Mouse (Mus musculus) CD4-positive, CD25-positive, alpha-beta regulatory T cell, adult 4 months (primary cell): ENCODE measurements at regions not wholly inside any gene's neighbourhood (a gene's known extent, or its start where the extent isn't known, plus 50 kb on each side); places are given as distances from the start of the nearest gene placed in this dataset.

ENCODE experiments used
- ATAC-seq: one replicate; pipeline ENCODE4 v1.8.0; 2017

GRCm38 (mm10) chr10:98725110-98725509 lies 189.1 kb upstream of the Atp2b1 start:
- no peak for ATAC-seq

- no peak for ATAC-seq
Observed at GRCm38 (mm10) chr10:98727130-98727529, 187.1 kb upstream of the Atp2b1 start.

- ATAC-seq: peak; percentile 23
Observed at GRCm38 (mm10) chr10:98728396-98729030, 185.7 kb upstream of the Atp2b1 start.

GRCm38 (mm10) chr10:98733950-98734585 lies 180.1 kb upstream of the Atp2b1 start:
- ATAC-seq: no peak

- ATAC-seq: no peak
Observed at GRCm38 (mm10) chr10:98740507-98741147, 173.6 kb upstream of the Atp2b1 start.

GRCm38 (mm10) chr10:98741398-98741797 lies 172.8 kb upstream of the Atp2b1 start:
- ATAC-seq: no peak

GRCm38 (mm10) chr10:98742822-98743605 lies 171.2 kb upstream of the Atp2b1 start:
- no peak for ATAC-seq

- ATAC-seq: peak; percentile 82
Observed at GRCm38 (mm10) chr10:98744246-98744645, 170.0 kb upstream of the Atp2b1 start.

- ATAC-seq: no peak
Observed at GRCm38 (mm10) chr10:98744662-98745061, 169.5 kb upstream of the Atp2b1 start.

- ATAC-seq: peak; percentile 80
Observed at GRCm38 (mm10) chr10:98745409-98745808, 168.8 kb upstream of the Atp2b1 start.

GRCm38 (mm10) chr10:98745861-98746260 lies 168.3 kb upstream of the Atp2b1 start:
- peak; percentile 21 for ATAC-seq

GRCm38 (mm10) chr10:98748856-98749583 lies 165.2 kb upstream of the Atp2b1 start:
- ATAC-seq: no peak

- no peak for ATAC-seq
Observed at GRCm38 (mm10) chr10:98749584-98749947, 164.6 kb upstream of the Atp2b1 start.

- no peak for ATAC-seq
Observed at GRCm38 (mm10) chr10:98751376-98752058, 162.7 kb upstream of the Atp2b1 start.

- no peak for ATAC-seq
Observed at GRCm38 (mm10) chr10:98761080-98761479, 153.1 kb upstream of the Atp2b1 start.

- no peak for ATAC-seq
Observed at GRCm38 (mm10) chr10:98765786-98766419, 148.3 kb upstream of the Atp2b1 start.

GRCm38 (mm10) chr10:98779783-98780182 lies 134.4 kb upstream of the Atp2b1 start:
- ATAC-seq: no peak

- no peak for ATAC-seq
Observed at GRCm38 (mm10) chr10:98780938-98781337, 133.3 kb upstream of the Atp2b1 start.

GRCm38 (mm10) chr10:98781888-98782351 lies 132.3 kb upstream of the Atp2b1 start:
- ATAC-seq: peak; percentile 59

- ATAC-seq: peak; percentile 79
Observed at GRCm38 (mm10) chr10:98785411-98785810, 128.8 kb upstream of the Atp2b1 start.

- peak; percentile 55 for ATAC-seq
Observed at GRCm38 (mm10) chr10:98786089-98786488, 128.1 kb upstream of the Atp2b1 start.
